Mouse (Mus musculus): ENCODE results near the gene Eng.

Eng gene

GRCm38 (mm10) chr2:32680961-32681650 lies 34.7 kb downstream of the Eng start:
- in situ Hi-C loops (cut with MboI, MseI) = no loop called here

DNA sequence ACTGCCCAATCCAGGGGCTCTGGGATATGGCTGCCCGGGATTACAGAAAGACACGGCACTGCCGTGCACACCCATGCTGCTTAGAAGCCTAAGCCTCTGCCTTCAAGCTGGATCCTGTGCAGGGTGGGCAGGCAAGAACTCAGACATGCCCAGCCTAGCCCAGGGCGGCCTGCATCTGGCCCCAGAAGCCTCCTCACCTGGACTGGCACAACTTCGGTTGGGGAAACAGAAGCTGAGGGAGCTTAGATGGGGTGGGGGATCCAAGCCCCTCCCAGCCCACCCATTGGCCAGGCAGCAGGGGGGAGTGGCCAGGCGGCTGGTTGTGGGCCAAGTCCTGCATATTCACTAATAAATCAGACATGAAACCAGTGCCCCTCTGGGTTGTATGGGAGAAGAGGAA lies 35.4 kb downstream of the Eng start:
- in situ Hi-C loops (cut with MboI, MseI) = no loop called here

- in situ Hi-C loops (cut with MboI, MseI) = no loop called here
Observed at GRCm38 (mm10) chr2:32682721-32683417, 36.5 kb downstream of the Eng start.

DNA sequence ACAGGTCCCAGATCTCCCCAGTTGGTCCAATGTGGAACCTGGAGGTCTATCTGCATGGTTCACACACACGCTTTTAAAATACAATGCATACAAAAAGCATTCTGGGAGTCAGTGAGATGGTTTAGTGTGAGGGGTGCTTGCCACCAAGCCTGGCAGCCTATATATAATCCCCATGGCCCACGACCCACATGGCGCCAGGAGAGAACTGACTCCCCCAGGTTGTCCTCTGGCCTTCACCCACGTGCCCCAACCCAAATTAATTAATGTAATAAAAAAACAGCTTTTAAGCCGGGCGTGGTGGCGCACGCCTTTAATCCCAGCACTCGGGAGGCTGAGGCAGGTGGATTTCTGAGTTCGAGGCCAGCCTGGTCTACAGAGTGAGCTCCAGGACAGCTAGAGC lies 37.3 kb downstream of the Eng start:
- in situ Hi-C loops (cut with MboI, MseI) = no loop called here

DNA sequence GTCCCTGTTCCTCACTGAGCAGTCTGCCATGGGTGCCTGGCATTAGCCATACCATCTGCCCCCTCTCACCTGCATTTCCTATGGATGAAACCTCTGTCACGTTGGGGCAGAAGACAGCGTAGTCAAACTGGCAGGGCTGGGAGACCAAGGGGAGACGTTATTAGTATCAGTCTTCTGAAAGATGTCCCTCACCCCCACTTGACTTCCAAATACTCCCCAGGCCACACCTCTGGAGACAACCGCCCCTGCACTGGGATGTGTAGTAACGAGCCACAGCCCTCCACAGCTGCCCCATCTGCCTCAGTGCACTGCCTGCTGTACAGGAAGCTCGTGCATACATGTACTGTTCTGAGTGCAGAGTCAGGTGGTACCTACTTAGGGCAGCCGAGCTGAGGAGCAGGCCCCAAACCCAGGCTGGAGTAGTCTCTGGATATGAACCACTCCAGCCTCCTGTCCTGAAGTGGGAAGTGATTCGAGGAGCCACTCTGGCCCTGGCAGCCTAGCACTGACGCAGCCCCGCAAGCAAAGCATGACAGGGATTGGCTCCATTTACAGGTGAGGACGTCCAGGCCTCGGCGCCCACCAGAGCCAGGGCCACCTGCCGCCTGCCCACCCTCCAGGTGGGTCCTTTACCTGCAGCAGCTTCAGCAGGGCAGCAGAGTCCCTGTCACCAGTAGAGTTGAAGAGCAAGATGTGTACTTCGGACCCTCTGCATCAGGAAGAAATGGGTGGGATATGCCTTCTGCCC lies 38.5 kb downstream of the Eng start:
- in situ Hi-C loops (cut with MboI, MseI) = no loop called here

GRCm38 (mm10) chr2:32685807-32686206 lies 39.4 kb downstream of the Eng start:
- in situ Hi-C loops (cut with MboI, MseI) = no loop called here

DNA sequence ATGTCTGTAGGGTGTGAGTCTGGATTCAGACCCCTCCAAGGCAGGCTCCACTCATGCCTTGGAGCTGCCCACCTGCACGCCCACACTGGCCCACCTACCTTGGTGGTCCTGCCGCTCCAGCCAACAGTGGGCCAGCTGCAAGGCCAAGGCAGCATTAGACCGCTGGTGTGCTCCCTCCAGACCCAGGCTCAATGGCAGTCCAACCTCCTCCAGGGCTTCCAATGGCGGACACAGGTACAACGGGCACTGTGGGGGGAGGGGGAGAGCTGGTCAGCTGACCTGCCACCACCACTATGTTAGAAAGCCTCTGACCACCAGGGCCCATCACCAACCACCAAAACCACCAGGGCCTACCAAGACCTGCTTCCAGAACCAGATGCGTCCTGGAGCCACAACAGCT lies 40.2 kb downstream of the Eng start:
- in situ Hi-C loops (cut with MboI, MseI) = no loop called here

GRCm38 (mm10) chr2:32687562-32687961 lies 41.2 kb downstream of the Eng start:
- in situ Hi-C loops (cut with MboI, MseI) = no loop called here

GRCm38 (mm10) chr2:32689420-32689819 lies 43.0 kb downstream of the Eng start:
- in situ Hi-C loops (cut with MboI, MseI) = no loop called here

- in situ Hi-C loops (cut with MboI, MseI) = no loop called here
Observed at GRCm38 (mm10) chr2:32691041-32691440, 44.6 kb downstream of the Eng start.

GRCm38 (mm10) chr2:32692496-32692895 lies 46.1 kb downstream of the Eng start:
- in situ Hi-C loops (cut with MboI, MseI) = no loop called here

DNA sequence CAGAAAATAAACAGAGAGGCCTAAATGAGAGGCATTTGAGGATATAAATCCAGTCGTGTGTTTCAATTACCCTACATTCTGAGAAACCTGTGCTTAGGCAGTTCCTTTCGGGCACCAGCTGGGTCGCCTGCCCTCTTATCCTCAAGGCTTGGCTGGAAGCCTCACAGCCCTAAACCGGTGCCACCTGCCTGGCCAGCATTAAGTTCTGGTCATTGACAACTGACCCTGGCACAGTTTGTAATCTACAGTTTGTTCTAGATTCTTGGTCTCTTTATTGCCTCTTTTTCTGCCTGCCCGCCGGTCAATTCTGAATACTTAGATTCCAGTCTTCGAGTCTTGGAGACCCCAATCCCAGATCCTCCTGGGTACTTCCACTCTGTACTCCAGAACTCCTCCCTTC lies 46.9 kb downstream of the Eng start:
- in situ Hi-C loops (cut with MboI, MseI) = no loop called here

DNA sequence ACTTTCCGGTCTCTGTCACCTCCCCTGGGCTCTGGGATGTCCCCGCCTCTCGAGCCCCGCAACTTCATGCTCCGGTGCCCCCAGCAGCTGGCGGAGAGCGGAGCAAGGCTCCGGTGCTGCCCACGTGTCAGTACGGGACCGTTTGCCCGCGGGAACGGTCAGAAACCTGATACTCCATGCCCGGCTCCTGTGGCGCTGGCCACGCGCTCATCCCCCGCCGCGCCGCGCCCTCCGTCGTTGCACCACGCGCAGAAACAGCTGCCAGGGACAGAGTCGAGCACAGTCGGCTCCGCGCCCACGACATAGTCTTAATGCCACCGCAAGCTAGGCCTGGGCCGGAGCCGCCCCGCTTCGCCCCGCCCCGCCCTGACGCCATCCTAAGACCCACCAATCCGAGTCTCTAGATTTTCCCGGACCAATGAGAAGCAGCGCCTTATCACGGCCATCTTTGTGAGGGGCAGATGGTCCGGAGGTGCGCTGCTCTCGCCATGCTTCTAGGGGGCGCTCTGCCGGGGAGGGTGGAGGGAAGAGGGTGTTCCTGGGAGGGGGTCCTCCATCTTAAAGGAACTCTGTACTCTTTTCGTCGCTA lies 47.5 kb downstream of the Eng start:
- in situ Hi-C loops (cut with MboI, MseI) = no loop called here

GRCm38 (mm10) chr2:32694691-32695090 lies 48.3 kb downstream of the Eng start:
- in situ Hi-C loops (cut with MboI, MseI) = no loop called here

- in situ Hi-C loops (cut with MboI, MseI) = loop anchor here (5.0 kb wide), 1 partner anchor 73 kb away; no protein-coding TSS in a partner anchor
Observed at GRCm38 (mm10) chr2:32699680-32700079, 53.3 kb downstream of the Eng start.

DNA sequence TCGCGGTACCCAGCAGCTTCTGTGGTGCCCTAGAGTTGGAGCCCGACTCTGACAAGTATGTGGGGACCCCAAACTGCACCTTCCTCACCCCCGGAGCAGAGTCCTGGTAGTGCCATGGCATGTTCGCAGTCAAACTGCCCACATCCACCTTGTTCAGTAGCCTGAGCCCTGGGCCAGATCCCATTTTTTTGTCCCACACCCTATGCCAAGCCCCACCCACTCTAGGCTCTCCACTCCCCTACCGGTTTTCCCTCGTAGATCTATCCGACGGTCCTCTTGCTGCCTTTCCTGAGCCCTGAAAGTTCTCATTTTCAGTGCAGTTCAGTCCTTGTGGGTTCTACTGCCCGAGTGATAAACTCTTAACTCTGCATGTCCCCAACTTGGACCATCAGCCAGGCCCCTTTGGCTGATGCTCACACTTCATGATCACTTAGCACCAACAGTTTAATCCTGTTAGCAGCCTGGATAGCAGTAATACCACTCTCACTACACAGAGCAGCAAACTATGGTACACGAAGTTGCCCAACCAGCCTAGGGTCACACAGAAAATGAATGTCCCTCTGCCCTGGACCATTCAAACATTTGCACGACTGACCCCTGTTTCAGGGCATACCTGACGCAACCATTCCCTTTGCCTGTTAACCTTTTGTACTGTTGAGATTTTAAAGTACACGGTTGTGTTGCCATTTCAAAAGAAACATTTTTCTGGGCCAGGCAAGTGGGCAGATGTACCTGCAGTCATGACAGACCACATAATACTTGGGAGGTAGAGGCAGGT lies 54.8 kb downstream of the Eng start:
- in situ Hi-C loops (cut with MboI, MseI) = loop anchor here (5.0 kb wide), 1 partner anchor 71 kb away; no protein-coding TSS in a partner anchor

GRCm38 (mm10) chr2:32703046-32703445 lies 56.7 kb downstream of the Eng start:
- in situ Hi-C loops (cut with MboI, MseI) = loop anchor here (5.0 kb wide), 1 partner anchor 69 kb away; no protein-coding TSS in a partner anchor

DNA sequence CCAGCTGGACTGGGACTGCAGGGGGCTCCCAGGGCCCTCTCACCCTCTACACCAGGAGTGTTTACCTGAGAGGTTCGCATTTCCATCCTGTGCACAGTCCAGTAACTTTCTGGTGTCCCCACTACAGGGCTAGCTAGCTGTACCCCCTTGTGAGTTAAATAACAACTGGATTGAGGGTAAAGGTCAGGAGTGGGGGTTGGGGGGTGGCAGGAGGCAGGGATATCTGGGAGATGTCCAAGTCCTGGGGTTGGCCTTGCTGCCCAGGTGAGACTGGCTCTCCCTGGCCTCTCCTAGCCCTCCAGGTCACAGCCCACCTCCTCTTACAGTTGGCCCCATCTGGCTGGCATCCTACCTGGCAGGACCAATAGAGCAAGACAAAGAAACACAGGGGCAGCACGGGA lies 57.6 kb downstream of the Eng start, which contains the start of gene Fpgs:
TSS of gene Fpgs (minus strand) at position 125 of the 401 bp plus-strand sequence.
- in situ Hi-C loops (cut with MboI, MseI) = loop anchor here (5.0 kb wide), 1 partner anchor 68 kb away; no protein-coding TSS in a partner anchor

- in situ Hi-C loops (cut with MboI, MseI) = no loop called here
Observed at GRCm38 (mm10) chr2:32705018-32705417, 58.6 kb downstream of the Eng start.

DNA sequence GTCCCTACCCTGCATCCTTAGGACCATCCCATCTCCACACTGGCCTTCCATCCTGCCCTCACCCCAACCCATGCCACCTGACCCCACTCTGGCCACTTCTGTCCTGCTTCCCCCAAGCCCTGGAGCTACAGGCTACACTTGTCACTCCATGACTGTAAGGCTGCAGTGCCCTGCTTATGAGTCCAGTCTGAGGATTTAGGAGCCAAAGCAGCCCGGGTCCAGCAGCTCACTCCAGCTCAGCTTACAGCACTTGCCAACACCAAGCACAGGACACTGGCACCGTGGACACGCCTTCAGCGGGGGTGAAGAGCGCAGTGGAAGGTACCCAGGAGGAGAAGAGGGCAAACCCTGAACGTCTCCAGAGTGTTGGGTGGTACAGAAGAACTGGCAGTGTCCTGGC lies 60.6 kb downstream of the Eng start:
- in situ Hi-C loops (cut with MboI, MseI) = no loop called here

- in situ Hi-C loops (cut with MboI, MseI) = no loop called here
Observed at GRCm38 (mm10) chr2:32708643-32709042, 62.2 kb downstream of the Eng start.

Measured in regulatory T cell (primary cell).